Mouse (Mus musculus) thymus, postnatal 25 days (tissue): ENCODE measurements at regions not wholly inside any gene's neighbourhood (a gene's known extent, or its start where the extent isn't known, plus 50 kb on each side); places are given as distances from the start of the nearest gene placed in this dataset.
A peak's percentile ranks its signal among the peaks of the same experiment; 100 is the strongest.

Experiments used
- DNase-seq: peaks from one replicate; pipeline ENCODE4 v3.0.0; 2022

DNA sequence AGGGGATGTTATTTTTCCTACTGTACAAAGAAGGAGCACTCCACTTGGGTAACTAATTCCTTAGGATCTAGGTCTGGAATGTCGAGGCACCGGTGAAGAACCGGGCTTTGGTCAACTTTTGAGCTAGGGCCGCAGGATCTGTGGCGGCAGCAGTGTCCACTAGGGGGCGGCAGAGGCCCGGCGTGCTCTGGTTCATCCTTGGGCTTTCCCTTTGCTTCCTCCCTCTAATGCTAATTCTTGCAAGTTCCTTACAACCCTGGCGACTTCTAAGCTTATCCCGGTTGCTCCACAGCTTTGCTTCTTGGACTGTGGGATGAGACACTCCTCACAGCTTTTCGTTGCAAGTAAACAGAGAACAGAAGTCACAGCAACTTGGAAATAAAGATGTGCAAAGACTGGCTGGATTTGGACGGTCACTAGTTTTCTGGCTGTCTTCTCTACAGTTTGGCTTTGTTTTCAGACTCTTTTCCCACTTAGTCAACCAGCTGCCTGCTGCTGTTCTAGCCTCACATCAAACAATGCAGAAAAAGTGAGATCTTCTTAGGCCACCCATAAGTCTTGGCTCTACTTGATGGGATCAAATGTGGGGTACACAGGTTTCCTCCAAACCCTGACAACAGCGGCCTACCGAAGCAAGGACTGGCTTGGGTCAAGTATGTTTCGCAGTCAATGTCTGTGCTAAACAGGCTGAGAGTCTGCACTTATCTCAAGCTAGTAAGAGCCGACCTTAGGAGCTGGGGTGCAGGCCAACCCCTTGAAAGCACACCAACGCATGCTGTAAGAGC lies 51.2 kb upstream of the Tmem72 start:
- DNase-seq: peak; percentile 44

- peak; percentile 2 for DNase-seq
Measured at GRCm38 (mm10) chr6:116774954-116775675, 58.4 kb upstream of the Tmem72 start.

DNA sequence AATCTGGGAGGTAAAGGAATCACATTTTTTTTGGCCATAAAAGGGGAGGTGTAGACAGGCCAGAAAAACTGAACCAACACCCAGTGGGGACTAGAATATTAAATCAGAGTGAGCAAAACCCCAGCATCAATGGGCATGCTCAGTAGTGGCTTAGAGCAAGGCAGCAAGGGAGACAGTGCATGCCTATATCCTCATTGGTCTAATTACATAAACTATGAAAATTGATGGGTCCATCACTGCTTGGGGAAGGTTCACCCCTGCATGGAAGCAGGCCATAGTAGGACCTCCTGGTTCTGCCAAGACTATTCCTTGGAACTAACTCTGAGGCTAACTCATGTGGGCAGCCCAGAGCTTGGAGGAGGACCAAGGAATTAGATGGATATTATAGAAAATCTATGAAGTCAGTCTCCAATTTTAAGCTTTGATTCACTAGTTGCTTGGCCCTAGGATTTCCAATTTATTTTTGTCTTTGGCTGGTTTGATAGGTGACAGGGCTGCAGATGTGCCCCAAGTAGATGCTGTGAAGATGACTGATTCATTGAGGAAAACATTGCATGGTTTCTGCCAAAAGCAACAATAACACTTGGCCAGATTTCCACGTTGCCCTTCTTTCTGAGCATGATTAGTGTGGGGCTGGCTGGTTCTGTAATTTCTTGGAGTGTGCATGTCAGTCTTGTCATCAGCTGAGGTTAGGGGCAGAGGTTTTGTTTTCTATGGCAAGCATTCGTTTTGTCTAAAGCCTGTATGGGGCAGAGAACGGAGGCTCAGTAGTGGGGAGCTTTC lies 70.0 kb upstream of the Tmem72 start:
- no peak for DNase-seq

GRCm38 (mm10) chr6:116793321-116793960 lies 76.7 kb upstream of the Tmem72 start:
- DNase-seq: no peak

DNA sequence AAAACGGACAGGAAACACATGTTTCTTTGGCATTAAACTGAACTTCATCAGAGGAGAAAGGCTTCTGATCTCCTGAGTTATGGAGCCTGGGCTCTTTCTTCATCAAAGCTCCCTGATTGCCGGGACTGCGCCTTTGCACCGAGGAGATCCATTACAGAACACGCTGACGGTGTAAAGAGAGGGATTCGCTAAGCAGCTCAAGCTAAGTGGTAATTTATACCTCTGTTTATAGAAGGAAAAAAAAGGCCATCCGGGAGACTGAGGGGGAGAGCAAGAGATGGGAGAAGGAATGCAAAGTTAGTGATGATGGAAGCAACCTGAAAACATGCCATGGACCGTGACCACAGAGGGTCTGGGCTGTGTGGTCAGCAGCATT lies 77.2 kb upstream of the Tmem72 start:
- DNase-seq: no peak

GRCm38 (mm10) chr6:116821215-116821912 lies 104.7 kb upstream of the Tmem72 start:
- no peak for DNase-seq

DNA sequence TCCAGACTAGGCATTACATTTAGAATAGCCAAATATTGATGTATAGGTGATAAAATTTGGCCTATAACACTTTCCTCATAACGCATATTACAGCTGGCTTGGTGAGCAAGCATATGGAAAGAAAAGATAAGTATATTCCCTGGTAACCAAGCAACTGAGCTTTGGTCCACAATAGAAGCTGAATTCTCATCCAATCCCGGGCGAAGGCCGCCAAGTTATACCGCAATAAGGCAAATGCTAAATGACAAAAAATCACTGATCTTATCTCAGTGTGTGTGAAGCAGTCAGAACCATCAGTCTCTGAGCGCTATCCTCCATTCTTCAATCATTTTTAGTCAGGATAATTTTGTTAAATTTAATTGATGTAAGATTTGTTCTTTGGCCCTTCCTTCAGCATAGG lies 105.9 kb upstream of the Tmem72 start:
- DNase-seq: no peak

GRCm38 (mm10) chr6:116825628-116826027 lies 108.9 kb upstream of the Tmem72 start:
- no peak for DNase-seq

DNA sequence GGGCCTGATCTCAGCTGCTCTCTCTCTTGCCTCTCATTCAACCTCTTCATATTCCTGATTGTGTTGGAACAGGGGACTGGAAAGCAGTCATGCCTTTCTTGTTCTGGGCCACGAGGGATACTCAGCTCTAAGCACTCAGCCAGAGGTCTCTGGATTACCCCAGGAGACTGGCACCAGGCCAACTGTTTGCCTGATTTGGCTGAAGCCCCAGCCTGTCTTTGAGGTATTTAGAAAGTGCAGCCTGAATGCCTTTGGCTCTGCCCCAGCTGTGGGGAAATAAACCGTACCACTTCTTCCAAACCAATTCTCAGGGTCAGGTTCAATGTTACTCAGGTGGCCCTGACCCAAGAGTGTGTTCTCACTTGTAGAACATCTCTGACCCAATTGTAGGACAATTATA lies 112.6 kb upstream of the Tmem72 start:
- DNase-seq: no peak

GRCm38 (mm10) chr6:116845990-116846862 lies 129.5 kb upstream of the Tmem72 start:
- no peak for DNase-seq

- no peak for DNase-seq
Measured at GRCm38 (mm10) chr6:116848538-116849093, 131.9 kb upstream of the Tmem72 start.

DNA sequence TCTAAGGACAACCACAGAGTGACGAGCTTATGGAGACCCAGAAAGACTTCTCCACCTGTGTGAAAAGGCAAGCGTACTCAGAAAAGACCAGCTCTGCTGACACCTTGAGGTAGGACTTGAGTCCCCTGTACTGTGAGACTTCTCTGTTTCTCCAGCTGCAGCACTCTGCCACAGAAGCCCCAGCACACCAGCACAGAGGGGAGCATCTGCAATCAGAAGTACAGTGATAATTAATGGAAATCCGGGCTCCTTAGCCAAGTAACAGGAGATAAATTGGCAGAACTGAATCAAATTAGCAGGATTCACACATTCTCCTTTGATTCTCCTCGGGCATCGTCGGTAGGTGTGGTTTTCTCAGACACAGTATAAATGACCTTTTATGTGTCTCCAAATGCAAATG lies 137.3 kb upstream of the Tmem72 start:
- DNase-seq: no peak

DNA sequence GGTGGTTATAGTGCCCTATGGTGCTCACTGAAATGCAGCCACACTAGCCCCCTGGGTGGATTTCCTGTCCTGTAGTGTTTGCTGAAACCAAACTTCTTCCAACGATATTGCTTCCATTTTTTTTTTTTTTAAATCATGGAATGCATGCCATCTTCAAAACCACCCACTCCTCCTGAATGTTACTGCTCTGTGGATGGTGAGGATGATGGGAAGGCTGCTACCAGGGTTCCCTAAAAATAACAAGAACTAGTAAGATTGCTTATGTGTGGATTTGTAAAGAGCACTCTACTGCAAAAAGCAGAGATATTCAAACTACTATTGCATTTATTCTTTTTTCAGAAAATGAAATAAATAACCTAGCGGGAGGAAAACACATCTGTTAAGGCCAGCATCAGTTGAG lies 139.4 kb upstream of the Tmem72 start:
- DNase-seq: no peak

- no peak for DNase-seq
Measured at GRCm38 (mm10) chr6:116856917-116857491, 140.3 kb upstream of the Tmem72 start.

DNA sequence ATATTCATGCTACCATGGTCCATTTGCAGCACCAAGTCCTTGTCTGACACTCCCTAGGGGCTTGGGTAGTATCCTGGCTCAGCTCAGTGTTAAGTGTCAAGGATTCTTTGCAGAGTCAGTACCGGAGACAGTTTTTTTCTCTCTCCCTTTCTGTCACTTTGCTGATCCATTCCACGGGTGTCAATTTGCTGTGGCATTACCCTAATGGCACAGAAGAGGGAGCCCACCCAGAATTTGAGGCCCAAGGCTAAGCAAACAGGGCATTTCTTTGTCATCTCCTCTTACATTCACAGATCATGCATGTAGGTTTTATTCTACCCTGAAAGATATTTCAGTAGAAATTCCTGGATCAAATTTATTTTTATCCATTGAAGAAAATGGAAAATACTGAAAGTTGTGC lies 146.4 kb upstream of the Tmem72 start:
- DNase-seq: no peak

DNA sequence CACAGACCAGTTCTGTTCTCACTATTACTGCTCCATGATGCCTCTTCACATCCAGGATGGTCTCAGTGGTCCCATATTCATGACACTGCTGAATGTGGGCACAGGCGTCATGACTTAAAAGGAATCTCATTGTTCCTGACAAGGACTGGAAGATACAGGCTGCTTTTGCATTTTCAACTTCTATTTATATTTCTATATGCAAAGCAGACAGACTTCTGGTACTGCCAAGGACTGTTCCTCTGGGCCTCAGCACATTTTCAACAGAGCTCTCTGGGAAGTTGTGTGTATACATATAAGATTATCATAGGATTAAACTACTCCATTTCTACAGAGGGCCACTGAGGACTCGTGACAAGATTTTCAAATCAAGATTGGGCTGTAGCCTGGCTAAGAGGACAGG lies 146.9 kb upstream of the Tmem72 start:
- DNase-seq: no peak

DNA sequence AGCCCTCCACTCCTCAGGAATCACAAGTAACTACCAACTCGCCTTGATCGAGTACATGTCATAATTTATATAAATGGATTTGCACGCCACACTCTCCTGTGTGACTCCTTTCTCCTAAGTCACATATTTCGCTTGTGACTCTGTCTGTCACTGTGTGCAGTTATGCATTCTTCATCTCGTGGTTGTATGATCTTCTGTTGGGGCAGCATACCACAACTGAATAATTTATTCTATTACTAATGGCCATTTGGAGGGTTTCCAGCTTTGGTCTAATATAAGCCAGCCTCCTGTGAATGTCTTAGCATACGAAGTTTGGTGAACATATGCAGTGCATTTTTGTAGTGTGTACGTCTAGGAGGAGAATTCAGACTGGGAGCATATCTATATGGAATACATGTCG lies 176.6 kb upstream of the Tmem72 start:
- DNase-seq: no peak

GRCm38 (mm10) chr6:116894252-116894651 lies 177.5 kb upstream of the Tmem72 start:
- DNase-seq: no peak

DNA sequence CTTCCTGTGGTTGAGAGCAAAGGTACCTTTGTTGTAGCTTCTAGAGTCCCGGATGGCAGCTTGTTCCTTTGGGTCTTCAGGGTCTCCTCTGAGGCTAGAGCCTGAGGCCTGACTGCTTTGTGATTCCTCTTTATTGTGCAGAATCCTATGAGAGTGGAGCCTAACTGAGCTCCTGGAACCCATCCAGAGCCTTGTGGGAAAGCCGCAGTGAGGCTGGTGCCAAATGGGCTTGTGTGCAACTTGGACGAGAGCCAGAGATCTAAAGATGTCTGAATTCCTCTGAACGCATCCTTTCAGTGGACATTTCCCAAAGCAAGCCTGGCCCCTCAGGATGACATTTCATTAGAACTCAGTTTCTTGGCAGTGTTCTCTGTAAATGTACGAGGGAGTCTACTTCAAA lies 178.4 kb upstream of the Tmem72 start:
- DNase-seq: no peak

- no peak for DNase-seq
Measured at GRCm38 (mm10) chr6:116896132-116896630, 179.5 kb upstream of the Tmem72 start.

GRCm38 (mm10) chr6:116901816-116902215 lies 185.1 kb upstream of the Tmem72 start:
- DNase-seq: no peak
